ENCODE assay signal across 20 mouse cellular contexts in genomic region chr1:87892499-87892898, GRCm38 (mm10). TPM values are rescaled to one million over a fixed set of nuclear protein-coding genes. Genes with fewer than 3 reads are reported as not detected.
DNase-seq lines count a peak whose midpoint lies in the region; ATAC-seq and TF ChIP-seq lines count a peak whose summit lies in the region.
"Had no signal": no experiment of that assay in that cellular context is flagged by ENCODE, and none has a peak within 500 bp of the region (broad histone marks: within the 10 kb centered on the region; RNA-seq: fewer than 3 reads in every experiment).

No protein-coding gene starts in this region.

- 77% methylated on average over 2 of the region's 2 CpGs for whole genome bisulfite sequencing in stomach, embryonic 14.5 days
- WGBS in midbrain, postnatal 0 days, result 60% methylated on average over 2 of the region's 2 CpGs

- intact Hi-C loops in heart, postnatal 14 days (cut with DNase I), result loop anchor here (5.0 kb wide), 1 partner anchor 35 kb away; no protein-coding TSS in a partner anchor

- H3K9ac ChIP-seq in stomach, embryonic 14.5 days (replicated peaks; ENCODE audit: low read depth, low read length), result no peak overlapping the region
- no peak overlapping the region for H3K9ac ChIP-seq in midbrain, postnatal 0 days (replicated peaks; ENCODE audit: low read length, poor library complexity, severe bottlenecking)
- H3K9ac ChIP-seq: embryonic facial prominence, embryonic 12.5 days; hindbrain, embryonic 13.5 days had no signal

- no peaks in the 10 kb centered on the region for H3K9me3 ChIP-seq in stomach, embryonic 14.5 days (ENCODE audit: control insufficient read depth, low read depth, low read length)
- H3K9me3 ChIP-seq in midbrain, postnatal 0 days (ENCODE audit: low read length), result no peaks in the 10 kb centered on the region
- H3K9me3 ChIP-seq: embryonic facial prominence, embryonic 12.5 days; hindbrain, embryonic 13.5 days; limb, embryonic 10.5 days had no signal

- TF ChIP-seq CTCF in midbrain, postnatal 0 days (IDR thresholded peaks at IDR 0.05), result no peak

- 0 out of 2 replicates have a peak, but pooled peaks have one; percentile 37 for ATAC-seq in stomach, embryonic 14.5 days (ENCODE audit: insufficient number of reproducible peaks, insufficient read depth, low FRiP score, low read depth)
- no peak for ATAC-seq in midbrain, postnatal 0 days (ENCODE audit: low FRiP score)
- ATAC-seq: Patski had no signal

- H3K36me3 ChIP-seq in stomach, embryonic 14.5 days (ENCODE audit: control insufficient read depth, insufficient read depth, low read length), result 0 out of 2 replicates have a peak, but pooled peaks cover 2% of the 10 kb centered on the region
- 0 out of 2 replicates have a peak, but pooled peaks cover 3% of the 10 kb centered on the region for H3K36me3 ChIP-seq in midbrain, postnatal 0 days (ENCODE audit: insufficient read depth, low read length)
- H3K36me3 ChIP-seq: embryonic facial prominence, embryonic 12.5 days; hindbrain, embryonic 13.5 days; limb, embryonic 10.5 days had no signal

- H3K4me1 ChIP-seq in stomach, embryonic 14.5 days (ENCODE audit: control insufficient read depth, insufficient read depth, low read length), result 0 out of 2 replicates have a peak, but pooled peaks cover 3% of the 10 kb centered on the region
- H3K4me1 ChIP-seq in midbrain, postnatal 0 days (ENCODE audit: insufficient read depth, low read length), result no peaks in the 10 kb centered on the region
- H3K4me1 ChIP-seq: embryonic facial prominence, embryonic 12.5 days; hindbrain, embryonic 13.5 days; limb, embryonic 10.5 days had no signal

- no peak overlapping the region for H3K4me3 ChIP-seq in stomach, embryonic 14.5 days (ENCODE audit: low read depth, low read length)
- H3K4me3 ChIP-seq in midbrain, postnatal 0 days (ENCODE audit: low read depth, low read length), result no peak overlapping the region
- H3K4me3 ChIP-seq: embryonic facial prominence, embryonic 12.5 days; hindbrain, embryonic 13.5 days; limb, embryonic 10.5 days; myocyte had no signal

- DNase-seq in heart, adult 11 months, result peak; percentile 85
- no peak for DNase-seq in heart, postnatal 14 days
- peak; percentile 76 for DNase-seq in Muller cell, postnatal 12 days (ENCODE audit: inconsistent ontology term)
- peak; percentile 71 to 76 for DNase-seq in kidney, adult 8-10 months
- no peak for DNase-seq in thymus, postnatal 14 days
- no peak for DNase-seq in midbrain, postnatal 0 days (ENCODE audit: low spot score)
- no peak for DNase-seq in gastrocnemius, postnatal 10 days
- DNase-seq: adrenal gland, postnatal 36 days; cerebellum, adult 11 months; cerebellum, postnatal 36 days; heart, adult 18-20 months; lung, adult 18-20 months; lung, postnatal 36 days had no signal

- no peak overlapping the region for H3K27ac ChIP-seq in stomach, embryonic 14.5 days (ENCODE audit: low read length)
- no peak overlapping the region for H3K27ac ChIP-seq in midbrain, postnatal 0 days (ENCODE audit: low read depth, low read length)
- H3K27ac ChIP-seq: embryonic facial prominence, embryonic 12.5 days; hindbrain, embryonic 13.5 days; limb, embryonic 10.5 days had no signal

- H3K27me3 ChIP-seq in stomach, embryonic 14.5 days (ENCODE audit: control insufficient read depth, insufficient read depth, low read length), result no peaks in the 10 kb centered on the region
- H3K27me3 ChIP-seq in midbrain, postnatal 0 days (ENCODE audit: insufficient read depth, low read length), result no peaks in the 10 kb centered on the region
- H3K27me3 ChIP-seq: embryonic facial prominence, embryonic 12.5 days; hindbrain, embryonic 13.5 days; Patski had no signal

- H3K4me2 ChIP-seq in stomach, embryonic 14.5 days (replicated peaks; ENCODE audit: low read depth, low read length), result no peak overlapping the region
- H3K4me2 ChIP-seq in midbrain, postnatal 0 days (ENCODE audit: low read depth, low read length, poor library complexity, severe bottlenecking), result no peak overlapping the region
- H3K4me2 ChIP-seq: embryonic facial prominence, embryonic 12.5 days; hindbrain, embryonic 13.5 days; midbrain, embryonic 11.5 days had no signal

RNA-seq across cellular contexts. Expression of gene Dgkd, which starts 39.4 kb away (rescaled TPM):
- total RNA-seq in heart, postnatal 14 days (2021), result 10 to 100 TPM; 56.9 to 63.9 TPM
- polyA plus RNA-seq in stomach, embryonic 14.5 days (2014; fragmentation: Nextera tagmentation; extraction: Ambion mirVana), result 31.0 and 35.1 TPM in 2 replicates
- 75.1 and 77.5 TPM in 2 replicates for total RNA-seq in midbrain, postnatal 0 days (2014; rRNA removed)
- polyA plus RNA-seq in midbrain, postnatal 0 days (2015; fragmentation: Nextera tagmentation; extraction: Ambion mirVana), result 36.6 and 38.2 TPM in 2 replicates
- 10 to 100 TPM; 37.5 to 44.6 TPM for total RNA-seq in gastrocnemius, postnatal 10 days (2021)

Comparison
In these comparisons a context has a peak if more than half of its experiments do, and no peak if none do; other contexts are left out.
1. DNase-seq: peak in heart, adult 11 months (single experiment), Muller cell, postnatal 12 days (single experiment) and kidney, adult 8-10 months (2 of 2); none in heart, postnatal 14 days (0 of 2), thymus, postnatal 14 days (single experiment), midbrain, postnatal 0 days (single experiment) and gastrocnemius, postnatal 10 days (single experiment).